22 mouse cellular contexts compared by ENCODE assay signal in genomic region chr6:112582022-112582421, GRCm38 (mm10).
DNase-seq lines count a peak whose midpoint lies in the region; ATAC-seq and TF ChIP-seq lines count a peak whose summit lies in the region.
"Had no signal": no experiment of that assay in that cellular context is flagged by ENCODE, and none has a peak within 500 bp of the region (broad histone marks: within the 10 kb centered on the region; RNA-seq: fewer than 3 reads in every experiment).

No protein-coding gene starts in this region.

- TF ChIP-seq POLR2A in myocyte (IDR thresholded peaks at IDR 0.05; ENCODE audit: insufficient read length, low read depth), result no peak

- DNase-seq in forebrain, embryonic 14.5 days (ENCODE audit: low spot score), result peak; percentile 23
- peak; percentile 27 for DNase-seq in hindbrain, postnatal 0 days (ENCODE audit: low spot score)
- peak; percentile 22 for DNase-seq in midbrain, postnatal 0 days (ENCODE audit: low spot score)
- no peak for DNase-seq in neural tube, embryonic 10.5 days (ENCODE audit: extremely low spot score, low spot score)
- DNase-seq: adrenal gland, adult 2 months; adrenal gland, postnatal 14 days; cerebellum, adult 18-20 months; cerebellum, adult 9-10 months; cerebellum, postnatal 25 days; gastrocnemius, postnatal 25 days; heart, adult 2 months had no signal

- H3K4me3 ChIP-seq in forebrain, embryonic 14.5 days (ENCODE audit: low read depth, low read length), result no peak overlapping the region
- H3K4me3 ChIP-seq in forebrain, embryonic 12.5 days (replicated peaks), result no peak overlapping the region
- H3K4me3 ChIP-seq in hindbrain, postnatal 0 days (ENCODE audit: low read length), result no peak overlapping the region
- no peak overlapping the region for H3K4me3 ChIP-seq in hindbrain, embryonic 12.5 days
- no peak overlapping the region for H3K4me3 ChIP-seq in midbrain, postnatal 0 days (ENCODE audit: low read depth, low read length)
- no peak overlapping the region for H3K4me3 ChIP-seq in midbrain, embryonic 16.5 days (ENCODE audit: low read depth, low read length)
- H3K4me3 ChIP-seq in myocyte, result no peak overlapping the region
- H3K4me3 ChIP-seq: embryonic facial prominence, embryonic 13.5 days; forebrain, embryonic 10.5 days; forebrain, embryonic 15.5 days; heart, adult 2 months; hindbrain, embryonic 15.5 days; intestine, embryonic 15.5 days had no signal

- WGBS in forebrain, embryonic 14.5 days, result 58% methylated on average over 4 of the region's 4 CpGs
- WGBS in forebrain, embryonic 12.5 days, result 71% methylated on average over 4 of the region's 4 CpGs
- 46% methylated on average over 4 of the region's 4 CpGs for WGBS in hindbrain, postnatal 0 days
- 67% methylated on average over 4 of the region's 4 CpGs for WGBS in hindbrain, embryonic 12.5 days
- WGBS in midbrain, postnatal 0 days, result 71% methylated on average over 4 of the region's 4 CpGs
- WGBS in midbrain, embryonic 16.5 days, result 62% methylated on average over 4 of the region's 4 CpGs

- ATAC-seq in forebrain, embryonic 14.5 days, result peak; percentile 37; the same call in 1 of the 2 replicates
- no peak for ATAC-seq in forebrain, embryonic 12.5 days (ENCODE audit: low FRiP score)
- ATAC-seq in hindbrain, postnatal 0 days, result 0 out of 2 replicates have a peak, but pooled peaks have one; percentile 35
- no peak for ATAC-seq in hindbrain, embryonic 12.5 days (ENCODE audit: low FRiP score)
- no peak for ATAC-seq in midbrain, postnatal 0 days (ENCODE audit: low FRiP score)
- no peak for ATAC-seq in midbrain, embryonic 16.5 days
- ATAC-seq: CD4-positive, CD25-positive, alpha-beta regulatory T cell, adult 4 months; forebrain, embryonic 15.5 days; intestine, embryonic 15.5 days had no signal

- no peak overlapping the region for H3K27ac ChIP-seq in forebrain, embryonic 14.5 days (ENCODE audit: low read depth, low read length)
- no peak overlapping the region for H3K27ac ChIP-seq in forebrain, embryonic 12.5 days
- H3K27ac ChIP-seq in hindbrain, postnatal 0 days, result no peak overlapping the region
- H3K27ac ChIP-seq in hindbrain, embryonic 12.5 days, result no peak overlapping the region
- no peak overlapping the region for H3K27ac ChIP-seq in midbrain, postnatal 0 days (ENCODE audit: low read depth, low read length)
- no peak overlapping the region for H3K27ac ChIP-seq in midbrain, embryonic 16.5 days (ENCODE audit: low read length)
- H3K27ac ChIP-seq: embryonic facial prominence, embryonic 13.5 days; forebrain, embryonic 10.5 days; forebrain, embryonic 15.5 days; heart, adult 2 months; hindbrain, embryonic 15.5 days; intestine, embryonic 15.5 days had no signal

- H3K79me2 ChIP-seq in myocyte (ENCODE audit: control insufficient read depth, insufficient read depth), result no peaks in the 10 kb centered on the region

- TF ChIP-seq CTCF in hindbrain, postnatal 0 days (IDR thresholded peaks at IDR 0.05; ENCODE audit: low read depth), result no peak
- TF ChIP-seq CTCF in midbrain, postnatal 0 days (IDR thresholded peaks at IDR 0.05), result no peak

- no peaks in the 10 kb centered on the region for H3K4me1 ChIP-seq in forebrain, embryonic 14.5 days (ENCODE audit: control insufficient read depth, insufficient read depth, low read length)
- no peaks in the 10 kb centered on the region for H3K4me1 ChIP-seq in forebrain, embryonic 12.5 days
- H3K4me1 ChIP-seq in hindbrain, postnatal 0 days (ENCODE audit: insufficient read depth, low read length), result no peaks in the 10 kb centered on the region
- H3K4me1 ChIP-seq in hindbrain, embryonic 12.5 days, result no peaks in the 10 kb centered on the region
- H3K4me1 ChIP-seq in midbrain, postnatal 0 days (ENCODE audit: insufficient read depth, low read length), result no peaks in the 10 kb centered on the region
- H3K4me1 ChIP-seq in midbrain, embryonic 16.5 days (ENCODE audit: control insufficient read depth, insufficient read depth, low read length), result no peaks in the 10 kb centered on the region
- H3K4me1 ChIP-seq: embryonic facial prominence, embryonic 13.5 days; forebrain, embryonic 15.5 days; hindbrain, embryonic 15.5 days; intestine, embryonic 15.5 days had no signal

- no peak overlapping the region for H3K4me2 ChIP-seq in forebrain, embryonic 14.5 days (ENCODE audit: low read length)
- H3K4me2 ChIP-seq in forebrain, embryonic 12.5 days, result no peak overlapping the region
- no peak overlapping the region for H3K4me2 ChIP-seq in hindbrain, postnatal 0 days (ENCODE audit: low read depth, low read length)
- no peak overlapping the region for H3K4me2 ChIP-seq in hindbrain, embryonic 12.5 days (replicated peaks)
- H3K4me2 ChIP-seq in midbrain, postnatal 0 days (ENCODE audit: low read depth, low read length, poor library complexity, severe bottlenecking), result no peak overlapping the region
- H3K4me2 ChIP-seq in midbrain, embryonic 16.5 days (ENCODE audit: low read length), result no peak overlapping the region
- H3K4me2 ChIP-seq in myocyte (ENCODE audit: low read depth), result no peak overlapping the region
- H3K4me2 ChIP-seq: embryonic facial prominence, embryonic 13.5 days; forebrain, embryonic 15.5 days; heart, embryonic 11.5 days; hindbrain, embryonic 15.5 days; intestine, embryonic 15.5 days had no signal

- H3K36me3 ChIP-seq in forebrain, embryonic 14.5 days (ENCODE audit: control insufficient read depth, insufficient read depth, low read length), result no peaks in the 10 kb centered on the region
- no peaks in the 10 kb centered on the region for H3K36me3 ChIP-seq in forebrain, embryonic 12.5 days (replicated peaks)
- no peaks in the 10 kb centered on the region for H3K36me3 ChIP-seq in hindbrain, postnatal 0 days (ENCODE audit: insufficient read depth, low read length)
- no peaks in the 10 kb centered on the region for H3K36me3 ChIP-seq in hindbrain, embryonic 12.5 days
- H3K36me3 ChIP-seq in midbrain, postnatal 0 days (ENCODE audit: insufficient read depth, low read length), result no peaks in the 10 kb centered on the region
- H3K36me3 ChIP-seq in midbrain, embryonic 16.5 days (ENCODE audit: control insufficient read depth, insufficient read depth, low read length), result no peaks in the 10 kb centered on the region
- H3K36me3 ChIP-seq in myocyte (ENCODE audit: control insufficient read depth, insufficient read depth), result no peaks in the 10 kb centered on the region
- H3K36me3 ChIP-seq: embryonic facial prominence, embryonic 13.5 days; forebrain, embryonic 10.5 days; forebrain, embryonic 15.5 days; hindbrain, embryonic 15.5 days; intestine, embryonic 15.5 days had no signal

- H3ac ChIP-seq in myocyte (ENCODE audit: control insufficient read depth, insufficient read length), result no peak overlapping the region

- H3K9me3 ChIP-seq in forebrain, embryonic 14.5 days (replicated peaks; ENCODE audit: control insufficient read depth, low read length), result no peaks in the 10 kb centered on the region
- no peaks in the 10 kb centered on the region for H3K9me3 ChIP-seq in forebrain, embryonic 12.5 days
- H3K9me3 ChIP-seq in hindbrain, postnatal 0 days (ENCODE audit: low read length), result no peaks in the 10 kb centered on the region
- no peaks in the 10 kb centered on the region for H3K9me3 ChIP-seq in hindbrain, embryonic 12.5 days (replicated peaks)
- H3K9me3 ChIP-seq in midbrain, postnatal 0 days (ENCODE audit: low read length), result no peaks in the 10 kb centered on the region
- H3K9me3 ChIP-seq in midbrain, embryonic 16.5 days (replicated peaks; ENCODE audit: control insufficient read depth, low read length, poor library complexity, severe bottlenecking), result no peaks in the 10 kb centered on the region
- H3K9me3 ChIP-seq: embryonic facial prominence, embryonic 13.5 days; forebrain, embryonic 10.5 days; forebrain, embryonic 15.5 days; hindbrain, embryonic 15.5 days; intestine, embryonic 15.5 days had no signal

- H3K9ac ChIP-seq in forebrain, embryonic 14.5 days (ENCODE audit: low read length), result no peak overlapping the region
- no peak overlapping the region for H3K9ac ChIP-seq in forebrain, embryonic 12.5 days
- H3K9ac ChIP-seq in hindbrain, postnatal 0 days (replicated peaks; ENCODE audit: low read length), result no peak overlapping the region
- no peak overlapping the region for H3K9ac ChIP-seq in hindbrain, embryonic 12.5 days
- H3K9ac ChIP-seq in midbrain, postnatal 0 days (replicated peaks; ENCODE audit: low read length, poor library complexity, severe bottlenecking), result no peak overlapping the region
- H3K9ac ChIP-seq in midbrain, embryonic 16.5 days (ENCODE audit: low read depth, low read length), result no peak overlapping the region
- H3K9ac ChIP-seq: embryonic facial prominence, embryonic 13.5 days; forebrain, embryonic 15.5 days; hindbrain, embryonic 15.5 days; intestine, embryonic 15.5 days had no signal

- no peaks in the 10 kb centered on the region for H3K27me3 ChIP-seq in forebrain, embryonic 14.5 days (replicated peaks; ENCODE audit: control insufficient read depth, insufficient read depth, low read length)
- H3K27me3 ChIP-seq in forebrain, embryonic 12.5 days, result no peaks in the 10 kb centered on the region
- no peaks in the 10 kb centered on the region for H3K27me3 ChIP-seq in hindbrain, postnatal 0 days (ENCODE audit: insufficient read depth, low read length)
- no peaks in the 10 kb centered on the region for H3K27me3 ChIP-seq in hindbrain, embryonic 12.5 days
- H3K27me3 ChIP-seq in midbrain, postnatal 0 days (ENCODE audit: insufficient read depth, low read length), result no peaks in the 10 kb centered on the region
- no peaks in the 10 kb centered on the region for H3K27me3 ChIP-seq in midbrain, embryonic 16.5 days (ENCODE audit: control insufficient read depth, insufficient read depth, low read depth, low read length)
- no peaks in the 10 kb centered on the region for H3K27me3 ChIP-seq in myocyte (ENCODE audit: control insufficient read depth, insufficient read depth, insufficient read length)
- H3K27me3 ChIP-seq: embryonic facial prominence, embryonic 13.5 days; forebrain, embryonic 15.5 days; hindbrain, embryonic 15.5 days; intestine, embryonic 15.5 days had no signal

TF ChIP-seq in myocyte, 11 proteins besides CTCF, POLR2A, EP300 and RAD21:
- peak in 2 of 3 experiments; percentile 72 to 73 for TF ChIP-seq MYOG (IDR thresholded peaks at IDR 0.05; ENCODE audit: control insufficient read depth in 1 of 3, insufficient read depth in 1 of 3, insufficient read length in 2 of 3, low read depth in 2 of 3)
- TF ChIP-seq TCF12 (IDR thresholded peaks at IDR 0.05; ENCODE audit: insufficient read depth, poor library complexity, severe bottlenecking), result no peak
- no peak for TF ChIP-seq SRF (IDR thresholded peaks at IDR 0.05; ENCODE audit: control insufficient read depth, insufficient read length, low read depth)
- peak in 2 of 3 experiments; percentile 60 to 79 for TF ChIP-seq MYOD1 (IDR thresholded peaks at IDR 0.05; ENCODE audit: control insufficient read depth in 1 of 3, insufficient read length in 2 of 3, low read depth in 2 of 3)
- TF ChIP-seq USF1 (IDR thresholded peaks at IDR 0.05; ENCODE audit: low read depth), result no peak
TF ChIP-seq in myocyte: peak in this region for 2.

Comparison
In these comparisons a context has a peak if more than half of its experiments do, and no peak if none do; other contexts are left out.
1. ATAC-seq: peak in forebrain, embryonic 14.5 days (single experiment) and hindbrain, postnatal 0 days (single experiment); none in forebrain, embryonic 12.5 days (single experiment), hindbrain, embryonic 12.5 days (single experiment), midbrain, postnatal 0 days (single experiment) and midbrain, embryonic 16.5 days (single experiment).